26 mouse cellular contexts compared by ENCODE assay signal in the genomic region with DNA sequence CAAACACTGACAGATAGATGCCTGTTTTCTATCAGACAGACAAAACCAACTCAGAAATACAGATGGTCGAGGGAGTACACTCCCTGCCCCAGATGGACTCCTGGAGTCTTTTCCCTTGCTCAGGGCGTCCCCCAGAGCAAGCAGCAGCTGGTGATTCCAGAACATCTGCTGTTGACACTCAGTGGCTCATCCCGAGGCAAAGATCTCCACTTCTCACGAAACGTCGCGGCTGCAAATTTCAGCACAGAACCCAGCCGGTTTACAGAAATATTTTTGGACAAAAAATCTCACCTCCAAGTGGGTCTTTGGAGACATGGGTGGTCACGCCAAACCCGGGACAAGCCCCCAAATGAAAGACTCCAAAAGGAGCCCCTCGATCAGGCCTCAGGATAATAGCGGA. TPM values are rescaled to one million over a fixed set of nuclear protein-coding genes. Genes with fewer than 3 reads are reported as not detected.
DNase-seq lines count a peak whose midpoint lies in the region; TF ChIP-seq lines count a peak whose summit lies in the region.
"Had no signal": no experiment of that assay in that cellular context is flagged by ENCODE, and none has a peak within 500 bp of the region (broad histone marks: within the 10 kb centered on the region; RNA-seq: fewer than 3 reads in every experiment).

No protein-coding gene starts in this region.

- TF ChIP-seq CTCF in C2C12 (IDR thresholded peaks at IDR 0.05; ENCODE audit: control insufficient read depth, insufficient read depth, insufficient read length): no peak
- no peak for TF ChIP-seq CTCF in ES-Bruce4 (IDR thresholded peaks at IDR 0.05; ENCODE audit: low read depth, low read length)

- TF ChIP-seq POLR2A in ES-Bruce4 (IDR thresholded peaks at IDR 0.05; ENCODE audit: insufficient read depth, low read length): no peak
- no peak for TF ChIP-seq POLR2A in myocyte (IDR thresholded peaks at IDR 0.05; ENCODE audit: insufficient read length, low read depth)

- no peak for DNase-seq in forebrain, embryonic 10.5 days (ENCODE audit: extremely low spot score, low spot score)
- DNase-seq in layer of hippocampus, postnatal 25 days (ENCODE audit: extremely low spot score in 1 of 2, low spot score in 1 of 2): no peak
- DNase-seq: adrenal gland, adult 2 months; adrenal gland, postnatal 10 days; adrenal gland, postnatal 25 days; cerebellum, adult 11-12 months; cerebellum, adult 2 months; cerebellum, adult 9-10 months; cerebellum, postnatal 10 days; cerebellum, postnatal 25 days had no signal

- H3K4me2 ChIP-seq in myocyte (ENCODE audit: low read depth): peak overlapping the region; percentile 68
- H3K4me2 ChIP-seq: embryonic facial prominence, embryonic 12.5 days; forebrain, embryonic 12.5 days had no signal

- H3K36me3 ChIP-seq in C2C12 (ENCODE audit: control insufficient read depth, insufficient read depth) (no peaks in the 10 kb centered on the region), ES-Bruce4 (ENCODE audit: control insufficient read depth, insufficient read depth, low read length, poor library complexity, severe bottlenecking) (no peaks in the 10 kb centered on the region), myocyte (ENCODE audit: control insufficient read depth, insufficient read depth) (no peaks in the 10 kb centered on the region)
- no peaks in the 10 kb centered on the region for H3K36me3 ChIP-seq in forebrain, embryonic 10.5 days (replicated peaks)
- H3K36me3 ChIP-seq: embryonic facial prominence, embryonic 10.5 days; embryonic facial prominence, embryonic 12.5 days; forebrain, embryonic 12.5 days had no signal

- no peaks in the 10 kb centered on the region for H3K27me3 ChIP-seq in C2C12 (ENCODE audit: control insufficient read depth, insufficient read depth, insufficient read length)
- no peaks in the 10 kb centered on the region for H3K27me3 ChIP-seq in ES-Bruce4 (ENCODE audit: control insufficient read depth, insufficient read depth, low read length, poor library complexity, severe bottlenecking)
- H3K27me3 ChIP-seq in myocyte (ENCODE audit: control insufficient read depth, insufficient read depth, insufficient read length): no peaks in the 10 kb centered on the region
- no peaks in the 10 kb centered on the region for H3K27me3 ChIP-seq in forebrain, embryonic 10.5 days (ENCODE audit: poor library complexity, severe bottlenecking)
- H3K27me3 ChIP-seq: CH12.LX; embryonic facial prominence, embryonic 12.5 days; forebrain, embryonic 12.5 days had no signal

- H3K9me3 ChIP-seq in ES-Bruce4 (replicated peaks; ENCODE audit: control insufficient read depth, insufficient read depth, low read length, poor library complexity, severe bottlenecking): 0 out of 2 replicates have a peak, but pooled peaks cover 2% of the 10 kb centered on the region
- peaks cover 13% of the 10 kb centered on the region; the same call in 1 of the 2 replicates for H3K9me3 ChIP-seq in forebrain, embryonic 10.5 days
- H3K9me3 ChIP-seq: embryonic facial prominence, embryonic 12.5 days; forebrain, embryonic 12.5 days had no signal

- TF ChIP-seq EP300 in ES-Bruce4 (IDR thresholded peaks at IDR 0.05; ENCODE audit: insufficient read depth, low read depth, low read length): 0 out of 2 replicates have a peak, but pooled peaks have one; percentile 20

- no peaks in the 10 kb centered on the region for H3K4me1 ChIP-seq in ES-Bruce4 (ENCODE audit: control insufficient read depth, insufficient read depth, low read length)
- no peaks in the 10 kb centered on the region for H3K4me1 ChIP-seq in forebrain, embryonic 10.5 days
- H3K4me1 ChIP-seq: embryonic facial prominence, embryonic 10.5 days; embryonic facial prominence, embryonic 12.5 days; forebrain, embryonic 12.5 days had no signal

- H3K79me3 ChIP-seq in C2C12 (ENCODE audit: low read depth): no peaks in the 10 kb centered on the region

- H3K4me3 ChIP-seq in C2C12 (ENCODE audit: insufficient read depth, poor library complexity, severe bottlenecking): no peak overlapping the region
- no peak overlapping the region for H3K4me3 ChIP-seq in ES-Bruce4 (ENCODE audit: low read depth, low read length)
- H3K4me3 ChIP-seq in myocyte: no peak overlapping the region
- H3K4me3 ChIP-seq in forebrain, embryonic 10.5 days: no peak overlapping the region
- H3K4me3 ChIP-seq: embryonic facial prominence, embryonic 10.5 days; embryonic facial prominence, embryonic 12.5 days; forebrain, embryonic 12.5 days had no signal

- H3K9ac ChIP-seq in ES-Bruce4 (ENCODE audit: low read depth, poor library complexity, severe bottlenecking): no peak overlapping the region
- H3K9ac ChIP-seq: embryonic facial prominence, embryonic 12.5 days; forebrain, embryonic 12.5 days had no signal

- no peak overlapping the region for H3ac ChIP-seq in C2C12 (ENCODE audit: control insufficient read depth, insufficient read length, low read depth)
- no peak overlapping the region for H3ac ChIP-seq in myocyte (ENCODE audit: control insufficient read depth, insufficient read length)

- 93% methylated on average over 12 of the region's 12 CpGs for WGBS in forebrain, embryonic 10.5 days

- H3K79me2 ChIP-seq in C2C12 (ENCODE audit: control insufficient read depth, insufficient read depth) (no peaks in the 10 kb centered on the region), myocyte (ENCODE audit: control insufficient read depth, insufficient read depth) (no peaks in the 10 kb centered on the region)

- H3K27ac ChIP-seq in ES-Bruce4 (ENCODE audit: insufficient read depth, low read length): no peak overlapping the region
- H3K27ac ChIP-seq in forebrain, embryonic 10.5 days: no peak overlapping the region
- H3K27ac ChIP-seq: embryonic facial prominence, embryonic 10.5 days; embryonic facial prominence, embryonic 12.5 days; forebrain, embryonic 12.5 days had no signal

TF ChIP-seq in C2C12, 6 proteins besides CTCF, POLR2A, EP300 and RAD21:
- peak; percentile 96 for TF ChIP-seq MYOD1 (IDR thresholded peaks at IDR 0.05; ENCODE audit: control insufficient read depth, insufficient read length, low read depth)
- TF ChIP-seq MYOG (IDR thresholded peaks at IDR 0.05; ENCODE audit: control insufficient read depth, extremely low read depth, insufficient read length): no peak

TF ChIP-seq in myocyte, 11 proteins besides CTCF, POLR2A, EP300 and RAD21:
- TF ChIP-seq TCF3 (IDR thresholded peaks at IDR 0.05; ENCODE audit: insufficient read length, low read depth) (peak; percentile 90), POLR2AphosphoS2 (IDR thresholded peaks at IDR 0.05; ENCODE audit: insufficient read length, low read depth) (no peak), E2F4 (IDR thresholded peaks at IDR 0.05; ENCODE audit: insufficient read depth) (no peak), SRF (IDR thresholded peaks at IDR 0.05; ENCODE audit: control insufficient read depth, insufficient read length, low read depth) (no peak), REST (IDR thresholded peaks at IDR 0.05; ENCODE audit: insufficient read depth, insufficient read length) (no peak), TCF12 (IDR thresholded peaks at IDR 0.05; ENCODE audit: insufficient read depth, poor library complexity, severe bottlenecking) (peak; percentile 96), MYOD1 (IDR thresholded peaks at IDR 0.05; ENCODE audit: control insufficient read depth in 1 of 3, insufficient read length in 2 of 3, low read depth in 2 of 3) (peak; percentile 94 to 98 (median 95)), MYOG (IDR thresholded peaks at IDR 0.05; ENCODE audit: control insufficient read depth in 1 of 3, insufficient read depth in 1 of 3, insufficient read length in 2 of 3, low read depth in 2 of 3) (peak; percentile 64 to 91 (median 86)), MAX (IDR thresholded peaks at IDR 0.05; ENCODE audit: low read depth) (peak; percentile 48)

RNA-seq across cellular contexts. Expression of a gene that starts 32.7 kb away (rescaled TPM):
- polyA plus RNA-seq in C2C12 (2012; fragmentation: generic; extraction: Trizol) (0.11 TPM), ES-Bruce4 (2011; ENCODE audit: insufficient read depth, insufficient read length, low read depth, missing spikeins) (not detected in 2 replicates), myocyte (2012; fragmentation: generic; extraction: Trizol) (0.14 TPM)
- not detected in 2 replicates for polyA plus RNA-seq in forebrain, embryonic 10.5 days (2016; fragmentation: Nextera tagmentation; extraction: Ambion mirVana)
- not detected for total RNA-seq in layer of hippocampus, postnatal 25 days (2021)
- total RNA-seq: adrenal gland, adult 2 months; adrenal gland, postnatal 10 days; adrenal gland, postnatal 25 days; adrenal gland, postnatal 4 days; CH12.LX; ES-E14; MEL had no signal
- polyA plus RNA-seq: adrenal gland, adult 2 months; CD4-positive, CD25-positive, alpha-beta regulatory T cell, adult 4 months; cerebellum, adult 2 months; cortical plate, adult 2 months; embryonic facial prominence, embryonic 10.5 days; embryonic facial prominence, embryonic 12.5 days; embryonic facial prominence, embryonic 14.5 days; forebrain, embryonic 12.5 days; forebrain, embryonic 14.5 days; forebrain, embryonic 16.5 days; frontal cortex, adult 2 months had no signal

RNA-seq across cellular contexts. Expression of a gene that starts 35.3 kb away (rescaled TPM):
- polyA plus RNA-seq in C2C12 (2012; fragmentation: generic; extraction: Trizol): 0.88 TPM
- polyA plus RNA-seq in ES-Bruce4 (2011; ENCODE audit: insufficient read depth, insufficient read length, low read depth, missing spikeins): not detected in 2 replicates
- 4.4 TPM for polyA plus RNA-seq in myocyte (2012; fragmentation: generic; extraction: Trizol)
- not detected in 2 replicates for polyA plus RNA-seq in forebrain, embryonic 10.5 days (2016; fragmentation: Nextera tagmentation; extraction: Ambion mirVana)
- not detected for total RNA-seq in layer of hippocampus, postnatal 25 days (2021)
- total RNA-seq: adrenal gland, adult 2 months; adrenal gland, postnatal 10 days; adrenal gland, postnatal 25 days; adrenal gland, postnatal 4 days; CH12.LX; MEL had no signal
- polyA plus RNA-seq: adrenal gland, adult 2 months; CD4-positive, CD25-positive, alpha-beta regulatory T cell, adult 4 months; cerebellum, adult 2 months; cortical plate, adult 2 months; embryonic facial prominence, embryonic 10.5 days; embryonic facial prominence, embryonic 12.5 days; embryonic facial prominence, embryonic 14.5 days; forebrain, embryonic 12.5 days; forebrain, embryonic 14.5 days; forebrain, embryonic 16.5 days; frontal cortex, adult 2 months had no signal

RNA-seq across cellular contexts. Expression of a gene that starts 59.7 kb away (rescaled TPM):
- polyA plus RNA-seq in C2C12 (2012; fragmentation: generic; extraction: Trizol): 0.15 TPM
- not detected in 2 replicates for polyA plus RNA-seq in ES-Bruce4 (2011; ENCODE audit: insufficient read depth, insufficient read length, low read depth, missing spikeins)
- 1.2 TPM for polyA plus RNA-seq in myocyte (2012; fragmentation: generic; extraction: Trizol)
- not detected in 2 replicates for polyA plus RNA-seq in forebrain, embryonic 10.5 days (2016; fragmentation: Nextera tagmentation; extraction: Ambion mirVana)
- total RNA-seq in layer of hippocampus, postnatal 25 days (2021): not detected
- total RNA-seq: adrenal gland, adult 2 months; adrenal gland, postnatal 10 days; adrenal gland, postnatal 25 days; adrenal gland, postnatal 4 days; CH12.LX; MEL had no signal
- polyA plus RNA-seq: adrenal gland, adult 2 months; CD4-positive, CD25-positive, alpha-beta regulatory T cell, adult 4 months; cerebellum, adult 2 months; cortical plate, adult 2 months; embryonic facial prominence, embryonic 10.5 days; embryonic facial prominence, embryonic 12.5 days; embryonic facial prominence, embryonic 14.5 days; forebrain, embryonic 12.5 days; forebrain, embryonic 14.5 days; forebrain, embryonic 16.5 days; frontal cortex, adult 2 months had no signal
